Mouse (Mus musculus): ENCODE measurements around the gene Lrrc20.

- TF ChIP-seq EP300 (IDR thresholded peaks at IDR 0.05; ENCODE audit: low read depth) (no peak), CTCF (IDR thresholded peaks at IDR 0.05; ENCODE audit: low read depth) (peak; percentile 50; the same call in 1 of the 2 replicates)
Measured at GRCm38 (mm10) chr10:61475594-61476439, at the start of gene Lrrc20.

Measured in liver, embryonic 14.5 days (tissue).